ENCODE assay signal across 16 mouse cellular contexts in the genomic region with DNA sequence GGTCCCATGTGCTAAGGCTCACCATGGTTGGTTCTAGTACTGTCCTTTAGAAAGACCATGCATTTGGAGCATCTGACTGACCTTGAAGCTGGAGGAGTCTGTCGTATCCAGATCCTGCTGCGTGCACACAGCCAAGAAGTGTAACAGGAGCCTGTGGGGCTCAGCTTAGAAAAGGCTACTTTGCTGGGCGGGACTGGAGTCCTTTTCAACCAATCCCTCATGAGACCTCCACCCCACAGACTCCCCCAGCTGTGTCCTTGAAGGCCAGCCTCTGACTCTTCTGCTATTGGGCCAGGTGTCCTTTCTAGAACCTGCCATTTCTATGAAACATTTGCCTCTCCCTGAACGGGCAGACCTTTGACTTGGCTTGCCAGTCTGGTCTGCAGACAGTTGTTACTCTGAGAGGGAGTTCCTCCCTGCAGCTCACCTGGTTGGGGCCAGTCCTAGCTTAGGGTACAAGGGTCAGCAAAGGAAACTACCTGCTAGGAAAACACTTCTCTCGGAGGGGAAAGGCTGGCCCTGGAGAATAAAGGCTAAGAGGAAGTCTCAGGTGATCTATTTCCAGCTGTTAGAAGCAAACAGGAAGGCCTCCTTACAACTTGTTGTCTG. TPM values are rescaled to one million over a fixed set of nuclear protein-coding genes. Genes with fewer than 3 reads are reported as not detected.
DNase-seq lines count a peak whose midpoint lies in the region; ATAC-seq and TF ChIP-seq lines count a peak whose summit lies in the region.
"Had no signal": no experiment of that assay in that cellular context is flagged by ENCODE, and none has a peak within 500 bp of the region (broad histone marks: within the 10 kb centered on the region; RNA-seq: fewer than 3 reads in every experiment).

A gene (minus strand): TSS at position 145 of the 609 bp plus-strand sequence.

- TF ChIP-seq CTCF in lung, adult 2 months (IDR thresholded peaks at IDR 0.05; ENCODE audit: insufficient read depth, low read length): no peak

- no peaks in the 10 kb centered on the region for H3K36me3 ChIP-seq in heart, embryonic 10.5 days
- no peaks in the 10 kb centered on the region for H3K36me3 ChIP-seq in intestine, embryonic 14.5 days (ENCODE audit: control insufficient read depth, insufficient read depth, low read length)
- H3K36me3 ChIP-seq in stomach, embryonic 16.5 days (ENCODE audit: control insufficient read depth, insufficient read depth, low read length): no peaks in the 10 kb centered on the region
- H3K36me3 ChIP-seq: forebrain, embryonic 10.5 days; midbrain, embryonic 12.5 days had no signal

- H3K27ac ChIP-seq in heart, embryonic 10.5 days: peak within 1 kb of the TSS; percentile 83
- H3K27ac ChIP-seq in intestine, embryonic 14.5 days (ENCODE audit: low read depth): no peak within 1 kb of the TSS
- no peak within 1 kb of the TSS for H3K27ac ChIP-seq in stomach, embryonic 16.5 days (ENCODE audit: low read length)
- H3K27ac ChIP-seq: forebrain, embryonic 10.5 days; midbrain, embryonic 12.5 days had no signal

- WGBS in lung, adult 2 months: 62% methylated on average over 5 of the region's 5 CpGs
- WGBS in heart, embryonic 10.5 days: 65% methylated on average over 5 of the region's 5 CpGs
- 63% methylated on average over 5 of the region's 5 CpGs for WGBS in intestine, embryonic 14.5 days
- 57% methylated on average over 5 of the region's 5 CpGs for WGBS in stomach, embryonic 16.5 days

- H3K4me3 ChIP-seq in lung, adult 2 months (replicated peaks; ENCODE audit: extremely low read depth, low read depth, low read length): no peak within 1 kb of the TSS
- no peak within 1 kb of the TSS for H3K4me3 ChIP-seq in heart, embryonic 10.5 days
- no peak within 1 kb of the TSS for H3K4me3 ChIP-seq in intestine, embryonic 14.5 days (ENCODE audit: low read depth, low read length)
- H3K4me3 ChIP-seq in stomach, embryonic 16.5 days (replicated peaks; ENCODE audit: low read length): no peak within 1 kb of the TSS
- H3K4me3 ChIP-seq: forebrain, embryonic 10.5 days; midbrain, embryonic 12.5 days had no signal

- no peak for TF ChIP-seq POLR2A in lung, adult 2 months (IDR thresholded peaks at IDR 0.05; ENCODE audit: borderline replicate concordance, extremely low read depth, low read depth, low read length)

- H3K9ac ChIP-seq in intestine, embryonic 14.5 days (ENCODE audit: low read length): no peak within 1 kb of the TSS
- no peak within 1 kb of the TSS for H3K9ac ChIP-seq in stomach, embryonic 16.5 days (ENCODE audit: low read length)
- H3K9ac ChIP-seq: lung, embryonic 14.5 days; midbrain, embryonic 12.5 days had no signal

- H3K9me3 ChIP-seq in heart, embryonic 10.5 days: no peaks in the 10 kb centered on the region
- no peaks in the 10 kb centered on the region for H3K9me3 ChIP-seq in intestine, embryonic 14.5 days (ENCODE audit: control insufficient read depth, low read length)
- no peaks in the 10 kb centered on the region for H3K9me3 ChIP-seq in stomach, embryonic 16.5 days (replicated peaks; ENCODE audit: control insufficient read depth, low read length)
- H3K9me3 ChIP-seq: forebrain, embryonic 10.5 days; midbrain, embryonic 12.5 days had no signal

- DNase-seq in lung, adult 2 months: no peak
- no peak for DNase-seq in lung, adult 18-20 months
- no peak for DNase-seq in heart, embryonic 10.5 days (ENCODE audit: low spot score)
- peak; percentile 58 for DNase-seq in intestine, embryonic 14.5 days (ENCODE audit: low spot score)
- no peak for DNase-seq in right cerebral cortex, adult 2 months (ENCODE audit: low spot score in 2 of 2)
- DNase-seq in spleen, postnatal 4 days (ENCODE audit: low spot score in 2 of 2): no peak
- DNase-seq in layer of hippocampus, adult 18-20 months (ENCODE audit: low spot score in 2 of 2): no peak
- DNase-seq: cerebellum, postnatal 36 days; lung, embryonic 14.5 days had no signal

- H3K4me2 ChIP-seq in intestine, embryonic 14.5 days (ENCODE audit: low read length): no peak within 1 kb of the TSS
- no peak within 1 kb of the TSS for H3K4me2 ChIP-seq in stomach, embryonic 16.5 days (ENCODE audit: low read depth, low read length)
- H3K4me2 ChIP-seq: lung, embryonic 14.5 days; midbrain, embryonic 12.5 days had no signal

- H3K4me1 ChIP-seq in lung, adult 2 months (ENCODE audit: control insufficient read depth, insufficient read depth, low read length): no peaks in the 10 kb centered on the region
- peaks cover 44% of the 10 kb centered on the region for H3K4me1 ChIP-seq in heart, embryonic 10.5 days
- H3K4me1 ChIP-seq in intestine, embryonic 14.5 days (replicated peaks; ENCODE audit: control insufficient read depth, insufficient read depth, low read length): no peaks in the 10 kb centered on the region
- no peaks in the 10 kb centered on the region for H3K4me1 ChIP-seq in stomach, embryonic 16.5 days (ENCODE audit: control insufficient read depth, insufficient read depth, low read length)
- H3K4me1 ChIP-seq: forebrain, embryonic 10.5 days; midbrain, embryonic 12.5 days had no signal

- H3K27me3 ChIP-seq in heart, embryonic 10.5 days (ENCODE audit: insufficient read depth, poor library complexity, severe bottlenecking): no peaks in the 10 kb centered on the region
- no peaks in the 10 kb centered on the region for H3K27me3 ChIP-seq in intestine, embryonic 14.5 days (replicated peaks; ENCODE audit: control insufficient read depth, insufficient read depth, low read length)
- H3K27me3 ChIP-seq in stomach, embryonic 16.5 days (ENCODE audit: control insufficient read depth, insufficient read depth, low read length): no peaks in the 10 kb centered on the region
- H3K27me3 ChIP-seq: midbrain, embryonic 12.5 days had no signal

- peak; percentile 91 for ATAC-seq in intestine, embryonic 14.5 days (replicated peaks; ENCODE audit: low FRiP score, low TSS enrichment, low read depth)
- ATAC-seq in stomach, embryonic 16.5 days (ENCODE audit: insufficient read depth, low FRiP score): peak; percentile 56; the same call in 1 of the 2 replicates

RNA-seq across cellular contexts. Expression of the gene that starts here (rescaled TPM):
- polyA plus RNA-seq in lung, adult 2 months (2012; rRNA removed): 13.5 and 28.5 TPM in 2 replicates
- polyA plus RNA-seq in heart, embryonic 10.5 days (2016; fragmentation: Nextera tagmentation; extraction: Ambion mirVana): 3.3 and 7.8 TPM in 2 replicates
- 0.55 and 0.67 TPM in 2 replicates for polyA plus RNA-seq in intestine, embryonic 14.5 days (2014; fragmentation: Nextera tagmentation; extraction: Ambion mirVana)
- 0.60 and 23.8 TPM in 2 replicates for polyA plus RNA-seq in stomach, embryonic 16.5 days (2015; fragmentation: Nextera tagmentation; extraction: Ambion mirVana)
- total RNA-seq in layer of hippocampus, adult 18-20 months (2021): under 1 TPM in 1 of 2 experiments, not detected in 1; 0.58 TPM
- total RNA-seq: hematopoietic stem cell, adult 5-6 weeks had no signal
- polyA plus RNA-seq: C2C12; forebrain, embryonic 10.5 days; limb, embryonic 11.5 days; lung, embryonic 14.5 days; midbrain, embryonic 12.5 days; neural tube, embryonic 14.5 days had no signal

Comparison
In these comparisons a context has a peak if more than half of its experiments do, and no peak if none do; other contexts are left out.
1. Peak in DNase-seq and ATAC-seq in intestine, embryonic 14.5 days; RNA of the gene not detected or under 1 TPM.